Mouse (Mus musculus) liver, embryonic 12.5 days (tissue): ENCODE results near the gene Adam1a. TPM values are rescaled to one million over a fixed set of nuclear protein-coding genes. Genes with fewer than 3 reads are reported as not detected.

Experiments used
- ATAC-seq: fragments of 200-750 bp; cut with Nextera tagmentation; 2 replicates; pipeline ENCODE4 v1.8.0; 2017; ENCODE audit warnings: moderate number of reproducible peaks, mild to moderate bottlenecking, moderate library complexity
- H3K27ac ChIP-seq: fragments of 300-500 bp; sonication (generic); 2 replicates; pipeline ENCODE4 v1.5.1; 2016; ENCODE audit warnings: mild to moderate bottlenecking
- H3K27me3 ChIP-seq: fragments of 300-500 bp; sonication (generic); replicated peaks from 2 replicates; pipeline ENCODE4 v1.6.1; 2016; ENCODE audit warnings: mild to moderate bottlenecking, moderate library complexity
- H3K36me3 ChIP-seq: fragments of 300-500 bp; sonication (generic); 2 replicates; pipeline ENCODE4 v1.6.1; 2016; ENCODE audit warnings: mild to moderate bottlenecking, moderate library complexity
- H3K4me1 ChIP-seq: fragments of 300-500 bp; sonication (generic); 2 replicates; pipeline ENCODE4 v1.6.1; 2016
- H3K4me2 ChIP-seq: fragments of 300-500 bp; sonication (generic); 2 replicates; pipeline ENCODE4 v1.6.1; 2016; ENCODE audit warnings: mild to moderate bottlenecking, moderate library complexity
- H3K4me3 ChIP-seq: fragments of 300-500 bp; sonication (generic); 2 replicates; pipeline ENCODE4 v1.5.1; 2016; ENCODE audit warnings: mild to moderate bottlenecking, moderate library complexity
- H3K9ac ChIP-seq: fragments of 300-500 bp; sonication (generic); 2 replicates; pipeline ENCODE4 v1.6.1; 2016; ENCODE audit warnings: mild to moderate bottlenecking, moderate library complexity
- H3K9me3 ChIP-seq: fragments of 300-500 bp; sonication (generic); replicated peaks from 2 replicates; pipeline ENCODE4 v1.6.1; 2016; ENCODE audit warnings: mild to moderate bottlenecking, moderate library complexity
- WGBS: fragments of 180-500 bp; shearing (Covaris S2); methylation state at CpG from one replicate; pipeline ENCODE4 v1.1.7; 2016; ENCODE audit not compliant: insufficient replicate concordance; 5-methylcytosine and 5-hydroxymethylcytosine counted together
- polyA plus RNA-seq: library from polyadenylated mRNA; unstranded; fragments of >200 nt; fragmentation: Nextera tagmentation; extraction: Ambion mirVana; gene quantifications from 2 replicates; pipeline ENCODE4 v1.2.1, GENCODE M21; 2016

The Adam1a gene
- polyA plus RNA-seq, result 0.26 and 0.54 TPM in 2 replicates

DNA sequence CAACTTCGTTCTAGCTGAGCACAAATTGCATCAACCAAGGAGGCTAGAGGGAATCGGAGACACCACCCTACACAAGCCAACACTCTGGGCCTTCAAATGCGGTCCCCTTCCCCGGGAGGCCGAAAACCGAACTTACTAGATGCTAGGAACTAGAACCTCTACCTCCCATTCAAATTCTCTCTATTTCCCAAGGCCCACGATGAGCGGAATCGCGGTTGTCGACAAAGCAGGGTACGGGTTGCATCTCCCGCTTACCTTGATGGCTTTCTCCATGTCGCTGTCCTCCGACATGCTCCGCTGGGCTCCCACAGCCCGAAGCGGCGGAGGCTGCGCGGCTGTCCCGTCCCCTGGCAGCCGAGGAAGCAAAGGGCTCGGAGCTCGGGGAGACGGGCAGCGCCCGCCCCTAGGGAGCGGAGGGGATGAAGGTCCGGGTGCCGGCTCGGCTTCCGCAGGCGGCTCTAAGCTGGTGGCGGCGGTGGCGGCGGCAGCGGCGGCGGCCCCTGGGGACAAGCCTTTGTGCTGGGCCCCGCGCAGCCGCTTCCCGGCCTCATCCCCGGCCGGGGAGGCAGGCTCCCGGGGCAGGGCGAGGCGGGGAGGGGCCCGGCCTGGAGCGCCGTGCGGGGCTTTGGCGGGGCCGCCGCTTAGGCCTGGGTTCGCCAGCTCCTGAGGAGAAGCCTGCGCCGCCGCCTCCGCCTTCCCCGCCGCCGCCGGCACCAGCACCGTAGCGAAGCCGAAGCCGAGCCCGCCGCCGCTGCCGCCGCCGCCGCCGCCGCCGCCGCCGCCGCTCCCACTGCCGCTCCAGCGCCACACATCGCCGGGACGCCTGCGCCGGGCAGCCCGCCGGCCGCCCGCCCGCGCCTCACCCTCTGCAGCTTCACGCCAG is at the start of gene Adam1a, which contains the start of gene Gm42878:
TSS of gene Adam1a (minus strand) at position 573 of the 883 bp plus-strand sequence.
TSS of gene Gm42878 (minus strand) at position 573 of the 883 bp plus-strand sequence.
- peaks cover 53% of the 10 kb centered on the region for H3K4me1 ChIP-seq
- under 1% methylated on average over 60 of the region's 97 CpGs for WGBS
- ATAC-seq, result peak; percentile 74

DNA sequence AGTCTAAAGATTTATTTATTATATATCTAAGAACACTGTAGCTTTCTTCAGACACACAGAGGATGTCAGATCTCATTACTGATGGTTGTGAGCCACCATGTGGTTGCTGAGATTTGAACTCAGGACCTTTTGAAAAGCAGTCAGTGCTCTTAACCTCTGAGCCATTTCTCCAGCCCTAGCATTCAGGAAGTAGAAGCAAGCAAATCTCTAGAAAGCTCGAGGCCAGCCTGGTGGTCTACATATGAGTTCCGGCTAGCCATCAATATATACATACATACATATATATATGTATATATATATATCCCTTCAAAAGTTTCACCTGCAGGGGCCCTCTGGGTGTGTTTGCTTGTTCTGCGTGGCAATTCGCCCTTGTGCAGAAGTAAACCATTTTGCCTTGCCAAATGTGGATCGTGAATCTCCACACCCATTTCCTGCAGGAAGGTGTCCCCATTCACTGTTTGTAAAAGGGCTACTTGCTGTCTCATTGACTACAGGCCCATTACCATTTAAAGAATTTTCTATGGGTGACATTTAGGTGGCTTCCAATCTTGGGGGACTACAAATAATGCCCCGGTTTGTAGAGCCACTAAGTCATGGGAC is 49.5 kb upstream of the Adam1a start:
- 0 out of 2 replicates have a peak, but pooled peaks cover 3% of the 10 kb centered on the region for H3K36me3 ChIP-seq
- peak overlapping the region; percentile 99 for H3K4me2 ChIP-seq
- no peak for ATAC-seq
- WGBS, result 62% methylated on average over 6 of the region's 6 CpGs
- no peaks in the 10 kb centered on the region for H3K9me3 ChIP-seq
- peak overlapping the region; percentile 88; the same call in 1 of the 2 replicates for H3K9ac ChIP-seq
- H3K4me3 ChIP-seq, result no peak overlapping the region
- H3K4me1 ChIP-seq, result peaks cover 62% of the 10 kb centered on the region
- H3K27me3 ChIP-seq, result peaks cover 10% of the 10 kb centered on the region; the same call in 1 of the 2 replicates
- H3K27ac ChIP-seq, result no peak overlapping the region

More for the DNA sequence above, at the start of gene Adam1a, which contains the start of gene Gm42878:
- Histone ChIP-seq H3K36me3 (peaks cover 4% of the 10 kb centered on the region; the same call in 1 of the 2 replicates), H3K9me3 (no peaks in the 10 kb centered on the region), H3K9ac (peak within 1 kb of the TSS; percentile 92), H3K4me2 (peak within 1 kb of the TSS; percentile 74), H3K4me3 (peak within 1 kb of the TSS; percentile 81), H3K27ac (peak within 1 kb of the TSS; percentile 93), H3K27me3 (no peaks in the 10 kb centered on the region)

DNA sequence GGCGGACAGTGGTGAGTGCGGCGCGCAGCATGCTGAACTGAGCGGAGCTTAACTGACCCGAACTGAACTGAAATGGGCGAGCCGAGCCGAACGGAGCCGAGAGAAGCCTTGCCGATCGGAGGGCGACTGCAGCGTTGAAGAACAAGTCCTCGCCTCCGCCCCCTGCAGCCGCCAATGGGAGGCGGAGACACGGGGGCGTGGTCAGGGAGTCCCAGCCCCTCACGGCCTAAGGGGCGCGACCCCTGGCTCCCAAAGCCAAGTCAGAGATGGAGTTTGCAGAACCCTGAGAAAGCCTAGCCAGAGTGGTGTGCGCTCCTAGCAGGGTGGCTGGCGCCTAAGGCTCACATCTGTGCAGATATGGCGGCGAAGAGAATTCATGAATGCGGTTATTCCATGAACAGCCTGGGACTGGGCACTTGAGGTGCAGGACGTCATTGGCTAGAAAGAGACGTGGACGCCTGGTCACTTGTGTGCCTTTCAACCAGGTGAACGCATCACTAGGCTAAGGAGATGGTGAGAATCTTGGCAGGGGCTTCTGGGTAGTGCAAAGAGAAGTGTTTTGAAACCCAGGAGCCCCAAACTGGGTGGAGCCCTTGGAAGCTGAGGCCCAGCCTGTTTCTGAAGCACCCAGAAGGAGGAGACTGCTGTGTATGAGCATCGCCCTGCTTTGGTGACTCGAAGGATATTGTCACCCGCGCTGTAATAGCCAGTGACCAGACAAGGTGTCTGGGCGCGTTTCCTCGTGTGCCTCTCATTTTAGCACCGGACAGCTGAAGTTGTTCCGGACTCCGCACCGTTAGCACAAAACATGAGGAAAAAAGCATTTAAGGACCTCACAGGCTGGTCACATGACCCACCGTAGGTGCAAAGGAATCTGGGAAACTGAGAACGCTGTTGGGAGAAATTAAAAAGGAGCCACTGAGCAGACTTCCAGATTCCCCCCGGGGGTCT is 48.4 kb upstream of the Adam1a start, which contains the start of gene Aldh2:
TSS of gene Aldh2 (minus strand) at position 374 of the 951 bp plus-strand sequence.
- 0 out of 2 replicates have a peak, but pooled peaks cover 3% of the 10 kb centered on the region for H3K36me3 ChIP-seq
- peaks cover 10% of the 10 kb centered on the region; the same call in 1 of the 2 replicates for H3K27me3 ChIP-seq
- peak within 1 kb of the TSS; percentile 83 for H3K4me3 ChIP-seq
- H3K4me1 ChIP-seq, result peaks cover 62% of the 10 kb centered on the region
- H3K4me2 ChIP-seq, result peak within 1 kb of the TSS; percentile 99
- H3K9ac ChIP-seq, result peak within 1 kb of the TSS; percentile 88
- H3K9me3 ChIP-seq, result no peaks in the 10 kb centered on the region
- H3K27ac ChIP-seq, result peak within 1 kb of the TSS; percentile 88
- 2% methylated on average over 47 of the region's 47 CpGs for WGBS
- ATAC-seq, result peak; percentile 90

DNA sequence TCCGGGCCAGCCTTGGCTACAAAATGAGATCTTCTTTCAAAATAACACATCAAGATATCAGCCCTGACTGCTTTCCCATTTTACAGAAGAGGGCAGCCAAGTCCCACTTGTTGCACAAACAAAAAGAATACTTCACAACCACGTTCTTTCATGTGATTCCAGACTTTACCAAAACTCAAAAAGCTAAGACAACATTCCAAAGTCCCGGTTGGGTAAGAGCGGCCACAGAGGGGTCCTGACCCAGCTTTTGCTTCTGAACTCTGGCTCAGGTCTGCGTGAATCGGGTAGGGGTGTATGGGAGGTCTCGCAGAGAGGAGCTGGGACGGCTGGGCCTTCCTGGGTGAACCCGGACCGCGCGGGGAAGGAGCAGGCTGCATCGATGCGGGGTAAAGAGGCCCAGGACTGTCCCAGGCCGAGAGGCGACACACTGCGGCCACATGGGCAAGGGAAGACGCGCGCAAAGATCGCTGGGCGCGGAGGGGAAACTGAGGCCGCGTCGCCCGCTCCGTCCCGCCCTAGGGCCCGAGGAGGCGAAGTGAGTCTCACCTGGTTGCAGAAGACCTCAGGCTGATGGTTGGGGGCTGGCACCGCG is 47.6 kb upstream of the Adam1a start:
- ATAC-seq, result peak; percentile 42
- Histone ChIP-seq H3K9ac (peak overlapping the region; percentile 88), H3K4me2 (peak overlapping the region; percentile 99), H3K9me3 (no peaks in the 10 kb centered on the region), H3K27ac (peak overlapping the region; percentile 88), H3K27me3 (peaks cover 10% of the 10 kb centered on the region; the same call in 1 of the 2 replicates), H3K4me1 (peaks cover 62% of the 10 kb centered on the region), H3K4me3 (peak overlapping the region; percentile 83), H3K36me3 (0 out of 2 replicates have a peak, but pooled peaks cover 3% of the 10 kb centered on the region)
- WGBS, result 4% methylated on average over 33 of the region's 33 CpGs

DNA sequence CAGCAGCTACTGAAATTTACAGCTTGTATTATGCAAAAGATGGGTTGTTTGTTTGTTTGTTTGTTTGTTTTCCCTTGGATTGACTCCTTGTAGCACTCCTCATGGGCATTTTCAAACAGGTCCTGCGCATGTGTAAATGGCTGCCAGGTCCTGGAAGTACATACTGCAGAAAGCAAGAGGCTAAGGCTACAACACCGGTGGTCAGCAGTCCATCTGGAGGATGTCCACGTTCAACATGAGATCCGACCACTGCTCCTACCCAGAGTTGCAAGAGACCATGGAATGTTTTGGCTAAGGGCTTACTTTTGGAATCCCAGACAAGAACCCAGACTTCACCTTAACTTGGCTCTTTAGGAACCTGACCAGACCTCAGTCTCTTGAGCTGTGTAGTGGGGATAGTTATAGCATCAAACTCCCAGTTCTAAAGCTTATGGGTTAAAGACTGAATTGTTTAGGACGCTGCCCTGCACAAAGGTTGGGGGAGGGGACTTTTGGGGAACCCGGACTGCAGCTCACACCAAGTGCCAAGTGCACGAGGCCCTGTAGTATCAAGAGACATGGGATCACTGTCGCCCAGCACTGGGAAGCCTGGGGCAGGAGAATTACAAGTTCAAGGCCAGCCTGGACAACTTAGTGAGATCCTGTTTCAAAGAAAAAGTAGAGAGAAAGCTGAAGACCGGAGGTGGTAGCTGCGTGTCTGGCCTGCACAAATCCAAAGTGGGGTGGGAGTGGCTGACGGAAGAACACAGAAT is 47.0 kb upstream of the Adam1a start:
- WGBS, result 55% methylated on average over 11 of the region's 11 CpGs

DNA sequence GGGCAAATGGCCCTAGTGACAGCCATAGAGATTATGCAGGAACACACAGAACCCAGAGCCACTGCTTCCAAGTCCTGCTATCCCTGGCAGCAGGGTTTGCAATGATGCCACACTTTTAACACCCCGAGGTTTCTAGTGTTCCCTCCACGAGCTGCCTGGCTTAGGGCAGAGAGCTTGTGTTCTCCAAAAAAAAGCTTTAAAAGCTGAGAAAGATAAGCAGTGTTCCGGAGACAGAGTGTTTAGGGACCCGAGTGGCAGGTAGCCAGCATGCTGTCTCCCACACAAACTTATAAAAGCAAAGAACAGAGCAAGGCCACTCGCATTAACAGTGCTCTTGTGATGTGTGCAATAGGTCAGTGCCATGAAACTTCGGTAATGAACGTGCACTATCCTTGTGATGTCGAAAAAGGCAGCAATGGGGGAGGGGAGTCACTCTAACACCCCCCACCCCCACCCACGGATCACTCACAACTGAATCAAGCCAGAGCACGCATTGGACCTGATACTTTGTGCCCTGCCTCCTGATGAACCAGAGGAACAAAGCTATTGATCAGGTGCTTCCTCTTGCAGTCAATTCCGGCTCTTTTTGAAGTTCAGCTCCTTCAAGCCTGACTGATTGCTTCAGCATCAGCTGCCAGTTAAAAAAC is 46.3 kb upstream of the Adam1a start:
- Histone ChIP-seq H3K36me3 (0 out of 2 replicates have a peak, but pooled peaks cover 3% of the 10 kb centered on the region), H3K9me3 (no peaks in the 10 kb centered on the region), H3K4me3 (peak overlapping the region; percentile 83; the same call in 1 of the 2 replicates), H3K4me1 (peaks cover 64% of the 10 kb centered on the region), H3K27me3 (peaks cover 5% of the 10 kb centered on the region; the same call in 1 of the 2 replicates), H3K27ac (peak overlapping the region; percentile 10), H3K9ac (0 out of 2 replicates have a peak overlapping the region, but pooled peaks have one; percentile 5), H3K4me2 (peak overlapping the region; percentile 99)
- 56% methylated on average over 11 of the region's 11 CpGs for WGBS
- no peak for ATAC-seq

More for the DNA sequence above, 47.0 kb upstream of the Adam1a start:
- H3K4me3 ChIP-seq, result peak overlapping the region; percentile 83
- H3K9ac ChIP-seq, result peak overlapping the region; percentile 88
- H3K36me3 ChIP-seq, result 0 out of 2 replicates have a peak, but pooled peaks cover 3% of the 10 kb centered on the region
- H3K4me2 ChIP-seq, result peak overlapping the region; percentile 99
- no peaks in the 10 kb centered on the region for H3K9me3 ChIP-seq
- no peak for ATAC-seq
- H3K27me3 ChIP-seq, result peaks cover 7% of the 10 kb centered on the region; the same call in 1 of the 2 replicates
- peaks cover 62% of the 10 kb centered on the region for H3K4me1 ChIP-seq
- peak overlapping the region; percentile 88; the same call in 1 of the 2 replicates for H3K27ac ChIP-seq

DNA sequence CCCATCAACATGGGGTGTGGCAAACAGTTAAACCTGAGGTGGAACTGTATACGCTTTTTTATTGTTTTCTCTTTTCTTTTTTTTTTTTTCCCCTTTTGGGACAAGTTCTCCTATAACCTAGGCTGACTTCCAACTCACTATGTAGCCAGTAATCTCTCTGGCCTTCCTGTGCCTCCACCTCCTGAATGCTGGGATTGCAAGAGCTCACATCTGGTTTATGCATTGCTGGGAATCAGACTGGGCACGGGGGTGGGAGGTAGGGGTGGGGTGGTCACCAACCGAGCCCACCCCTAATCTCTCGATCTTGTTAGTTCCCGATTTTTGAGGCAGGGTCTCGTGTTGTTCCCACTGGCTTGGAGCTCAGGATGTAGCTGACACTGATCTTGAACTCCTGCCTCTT is 44.6 kb upstream of the Adam1a start:
- H3K9ac ChIP-seq, result no peak overlapping the region
- H3K27me3 ChIP-seq, result no peaks in the 10 kb centered on the region
- 68% methylated on average over 6 of the region's 6 CpGs for WGBS
- H3K27ac ChIP-seq, result no peak overlapping the region
- H3K4me3 ChIP-seq, result no peak overlapping the region
- H3K9me3 ChIP-seq, result no peaks in the 10 kb centered on the region
- no peak overlapping the region for H3K4me2 ChIP-seq
- 0 out of 2 replicates have a peak, but pooled peaks cover 3% of the 10 kb centered on the region for H3K36me3 ChIP-seq
- ATAC-seq, result no peak
- peaks cover 64% of the 10 kb centered on the region for H3K4me1 ChIP-seq

DNA sequence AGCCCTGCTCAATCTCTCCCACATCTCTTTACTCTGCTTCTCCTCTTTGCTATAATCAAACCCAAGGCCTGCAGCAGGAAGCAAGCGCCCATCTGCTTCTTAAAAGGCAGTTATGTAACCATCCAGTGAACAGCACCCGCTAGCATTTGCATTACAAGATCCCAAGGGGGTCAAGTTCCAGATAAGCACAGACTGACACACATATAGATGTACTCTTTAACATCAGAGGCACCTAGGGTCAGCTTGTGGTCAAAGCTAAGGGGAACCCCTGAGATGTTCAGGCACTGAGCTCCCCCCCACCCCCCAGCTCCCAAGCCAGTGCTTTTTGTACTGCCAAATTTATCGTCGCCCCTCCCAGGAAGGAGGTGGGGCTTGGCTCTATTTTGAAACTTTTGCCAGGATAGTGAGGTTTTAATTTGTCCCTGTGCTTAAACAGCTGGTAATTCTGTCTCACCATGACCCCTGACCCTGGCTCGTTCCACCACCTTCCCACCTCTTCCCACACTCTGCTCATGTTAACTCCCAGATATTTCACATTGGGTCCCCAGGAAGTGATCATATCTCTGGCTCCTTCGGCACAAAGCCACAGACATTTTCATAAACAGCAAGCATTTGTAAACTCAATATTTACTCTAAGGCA is 41.2 kb upstream of the Adam1a start:
- Histone ChIP-seq H3K36me3 (peaks cover 3% of the 10 kb centered on the region; the same call in 1 of the 2 replicates), H3K9me3 (no peaks in the 10 kb centered on the region), H3K4me1 (peaks cover 53% of the 10 kb centered on the region), H3K9ac (peak overlapping the region; percentile 31; the same call in 1 of the 2 replicates), H3K27me3 (no peaks in the 10 kb centered on the region), H3K4me3 (peak overlapping the region; percentile 8; the same call in 1 of the 2 replicates), H3K4me2 (peak overlapping the region; percentile 53), H3K27ac (peak overlapping the region; percentile 67)
- ATAC-seq, result no peak
- WGBS, result 10% methylated on average over 6 of the region's 6 CpGs

DNA sequence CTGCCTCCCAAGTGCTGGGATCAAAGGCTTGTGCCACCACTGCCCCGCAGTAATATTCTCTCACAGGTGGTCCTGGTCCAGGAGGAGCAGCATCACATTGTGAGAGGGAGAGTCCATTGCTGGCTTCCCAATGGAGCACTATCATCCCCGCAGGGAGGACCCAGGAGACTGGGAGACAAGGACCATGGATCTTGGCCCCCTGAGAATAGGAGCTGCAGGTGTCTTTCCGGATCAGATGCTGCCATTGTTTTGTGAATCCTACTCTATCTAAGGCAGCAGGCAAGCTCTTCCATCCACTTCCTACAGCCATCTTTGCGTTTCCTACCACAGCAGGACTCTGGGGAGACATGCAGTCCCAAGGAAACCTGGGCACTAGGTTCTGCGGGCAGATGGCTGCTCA is 40.4 kb upstream of the Adam1a start:
- WGBS, result 68% methylated on average over 5 of the region's 5 CpGs
- H3K4me1 ChIP-seq, result peaks cover 48% of the 10 kb centered on the region

More for the DNA sequence above, 40.4 kb upstream of the Adam1a start:
- Histone ChIP-seq H3K9ac (no peak overlapping the region), H3K27me3 (no peaks in the 10 kb centered on the region), H3K4me3 (no peak overlapping the region), H3K27ac (peak overlapping the region; percentile 67; the same call in 1 of the 2 replicates), H3K36me3 (peaks cover 2% of the 10 kb centered on the region; the same call in 1 of the 2 replicates), H3K4me2 (no peak overlapping the region), H3K9me3 (no peaks in the 10 kb centered on the region)
- ATAC-seq, result no peak
